Mouse (Mus musculus) ovary, adult 18-20 months (tissue): ENCODE measurements around the gene Sh3bp5l.

Source experiments
- DNase-seq: peaks from one replicate; pipeline ENCODE4 v3.0.0; 2022; ENCODE audit warnings: low spot score, mixed read lengths

Sh3bp5l gene

GRCm38 (mm10) chr11:58377686-58378085, 47.2 kb downstream of the Sh3bp5l start:
- DNase-seq = no peak

GRCm38 (mm10) chr11:58378763-58379278, 48.3 kb downstream of the Sh3bp5l start, which contains the start of gene Lypd8:
Gene Lypd8 (plus strand): TSS chr11:58379043.
- no peak for DNase-seq

DNA sequence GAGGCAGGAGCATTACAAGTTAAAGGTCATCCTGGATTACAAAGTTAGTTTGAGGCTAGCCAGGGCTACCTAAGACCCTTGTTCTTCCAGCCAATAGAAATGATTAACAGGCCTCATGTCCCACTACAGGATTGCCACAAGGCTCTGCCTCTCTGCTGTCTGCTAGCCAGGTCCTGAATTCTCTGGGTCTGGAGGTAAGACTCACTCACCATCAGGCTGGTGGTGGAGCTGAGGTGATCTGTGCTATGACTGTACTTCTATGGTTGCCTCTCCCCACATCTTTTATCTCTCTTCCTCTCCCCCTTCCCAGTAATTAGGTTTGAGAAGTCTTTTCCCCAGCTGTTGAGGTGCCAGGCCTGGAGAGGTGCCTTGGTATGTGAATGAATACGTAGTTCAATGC, 49.0 kb downstream of the Sh3bp5l start:
- DNase-seq = no peak

- no peak for DNase-seq
These were observed 51.9 kb downstream of the Sh3bp5l start for GRCm38 (mm10) chr11:58382471-58382870.
